Mouse (Mus musculus) limb, embryonic 12.5 days (tissue): ENCODE measurements around the gene Hilpda. TPM values are rescaled to one million over a fixed set of nuclear protein-coding genes. Genes with fewer than 3 reads are reported as not detected.
A peak's percentile ranks its signal among the peaks of the same experiment; 100 is the strongest.

Experiments
- ATAC-seq: fragments of 200-750 bp; cut with Nextera tagmentation; 2 replicates; pipeline ENCODE4 v1.8.0; 2017; ENCODE audit warnings: low read depth, moderate TSS enrichment; ENCODE audit not compliant: insufficient number of reproducible peaks, insufficient read depth, low FRiP score, low TSS enrichment
- H3K27ac ChIP-seq: fragments of 300-500 bp; sonication (generic); 2 replicates; pipeline ENCODE4 v1.5.1; 2016; ENCODE audit warnings: mild to moderate bottlenecking, moderate library complexity
- H3K27me3 ChIP-seq: fragments of 300-500 bp; sonication (generic); 2 replicates; pipeline ENCODE4 v1.6.1; 2016; ENCODE audit warnings: mild to moderate bottlenecking, moderate library complexity
- H3K36me3 ChIP-seq: fragments of 300-500 bp; sonication (generic); 2 replicates; pipeline ENCODE4 v1.6.1; 2016; ENCODE audit warnings: mild to moderate bottlenecking, moderate library complexity
- H3K4me1 ChIP-seq: fragments of 300-500 bp; sonication (generic); replicated peaks from 2 replicates; pipeline ENCODE4 v1.6.1; 2016
- H3K4me2 ChIP-seq: fragments of 300-500 bp; sonication (generic); 2 replicates; pipeline ENCODE4 v1.6.1; 2016; ENCODE audit warnings: mild to moderate bottlenecking, moderate library complexity
- H3K4me3 ChIP-seq: fragments of 300-500 bp; sonication (generic); replicated peaks from 2 replicates; pipeline ENCODE4 v1.5.1; 2016; ENCODE audit warnings: mild to moderate bottlenecking
- H3K9ac ChIP-seq: fragments of 300-500 bp; sonication (generic); replicated peaks from 2 replicates; pipeline ENCODE4 v1.6.1; 2016; ENCODE audit warnings: mild to moderate bottlenecking, moderate library complexity
- H3K9me3 ChIP-seq: fragments of 300-500 bp; sonication (generic); 2 replicates; pipeline ENCODE4 v1.6.1; 2016; ENCODE audit warnings: mild to moderate bottlenecking, moderate library complexity
- WGBS: fragments of 180-500 bp; shearing (Covaris S2); methylation state at CpG from one replicate; pipeline ENCODE4 v1.1.7; 2016; 5-methylcytosine and 5-hydroxymethylcytosine counted together
- polyA plus RNA-seq: library from polyadenylated mRNA; unstranded; fragments of >200 nt; fragmentation: Nextera tagmentation; extraction: Ambion mirVana; gene quantifications from 2 replicates; pipeline ENCODE4 v1.2.1, GENCODE M21; 2016

Hilpda gene
- 41.5 and 48.4 TPM in 2 replicates for polyA plus RNA-seq

DNA sequence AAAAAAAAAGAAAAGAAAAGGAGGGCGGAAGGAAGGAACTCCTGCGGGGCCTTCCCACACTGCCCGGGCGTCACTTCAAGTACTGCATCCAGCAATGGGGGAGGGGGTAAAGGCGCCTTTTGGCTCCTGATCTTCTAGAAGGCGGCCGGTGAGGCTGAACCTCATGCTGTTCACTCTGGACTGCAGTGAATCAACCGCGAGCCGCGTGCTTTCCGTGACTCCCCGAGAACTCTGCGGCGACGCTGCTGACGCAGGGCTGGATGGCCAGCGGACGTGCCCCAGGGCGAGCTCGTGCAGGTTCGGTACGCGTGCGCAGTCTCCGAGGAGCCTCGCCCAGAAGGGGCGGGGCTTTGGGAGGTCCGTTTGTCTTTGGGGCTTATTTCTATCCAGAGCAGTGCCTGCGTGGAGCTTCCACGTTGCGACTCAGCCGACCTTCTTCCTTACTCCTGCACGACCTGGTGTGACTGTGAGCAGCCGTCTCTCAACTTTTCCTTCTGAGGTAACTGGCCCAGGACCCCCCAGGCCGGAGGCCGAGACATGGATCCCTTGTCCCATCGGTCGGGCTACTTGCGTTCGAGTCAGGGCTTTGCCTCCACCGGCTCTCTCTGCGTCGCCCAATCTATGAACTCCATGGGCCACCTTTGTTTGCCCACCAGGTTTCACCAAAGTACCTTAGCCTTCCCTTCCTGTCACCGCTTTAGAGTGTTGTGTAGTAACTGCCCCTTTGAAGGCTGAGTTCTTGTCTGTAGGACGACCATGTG, at the start of gene Hilpda:
Gene Hilpda (plus strand): TSS at position 177 of the 761 bp plus-strand sequence.
- peak; percentile 95 for ATAC-seq
- Histone ChIP-seq H3K4me3 (peak within 1 kb of the TSS; percentile 65), H3K9me3 (no peaks in the 10 kb centered on the region), H3K27ac (peak within 1 kb of the TSS; percentile 62), H3K36me3 (peaks cover 19% of the 10 kb centered on the region), H3K4me1 (peaks cover 14% of the 10 kb centered on the region), H3K9ac (peak within 1 kb of the TSS; percentile 75), H3K4me2 (peak within 1 kb of the TSS; percentile 63), H3K27me3 (no peaks in the 10 kb centered on the region)
- under 1% methylated on average over 46 of the region's 46 CpGs for WGBS

DNA sequence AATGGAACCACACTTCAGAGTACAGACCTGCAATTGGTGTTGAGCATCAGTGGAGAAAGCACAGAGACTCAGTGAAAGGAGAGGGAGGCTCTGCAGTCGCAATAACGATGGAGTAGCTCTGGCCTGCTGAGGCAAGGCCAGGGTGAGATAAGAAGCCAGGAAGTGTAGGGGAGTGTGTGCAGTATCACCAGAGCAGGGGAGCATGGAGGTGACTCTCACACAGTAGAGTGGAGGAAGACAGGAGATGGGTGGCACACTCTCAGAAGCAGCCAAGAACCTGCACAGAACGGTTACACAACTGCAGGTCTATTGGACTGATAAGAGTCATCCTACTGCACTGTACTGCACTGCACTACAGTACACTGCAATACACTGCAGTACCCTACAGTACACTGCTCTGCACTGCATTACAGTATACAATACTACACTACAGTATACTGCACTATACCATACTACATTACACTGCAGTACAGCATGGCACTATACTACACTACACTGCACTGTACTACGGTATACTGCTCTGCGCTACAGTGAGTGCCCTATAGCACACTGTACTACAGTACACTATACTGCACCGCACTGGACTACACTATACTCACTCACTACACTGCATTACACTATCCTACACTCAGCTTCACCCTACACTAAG, 42.9 kb upstream of the Hilpda start:
- peak; percentile 48; the same call in 1 of the 2 replicates for ATAC-seq
- 83% methylated on average over 6 of the region's 6 CpGs for WGBS
- no peaks in the 10 kb centered on the region for H3K27me3 ChIP-seq
- H3K4me1 ChIP-seq: no peaks in the 10 kb centered on the region
- no peak overlapping the region for H3K9ac ChIP-seq
- H3K4me3 ChIP-seq: no peak overlapping the region
- H3K27ac ChIP-seq: no peak overlapping the region
- H3K4me2 ChIP-seq: no peak overlapping the region
- no peaks in the 10 kb centered on the region for H3K36me3 ChIP-seq
- H3K9me3 ChIP-seq: no peaks in the 10 kb centered on the region

DNA sequence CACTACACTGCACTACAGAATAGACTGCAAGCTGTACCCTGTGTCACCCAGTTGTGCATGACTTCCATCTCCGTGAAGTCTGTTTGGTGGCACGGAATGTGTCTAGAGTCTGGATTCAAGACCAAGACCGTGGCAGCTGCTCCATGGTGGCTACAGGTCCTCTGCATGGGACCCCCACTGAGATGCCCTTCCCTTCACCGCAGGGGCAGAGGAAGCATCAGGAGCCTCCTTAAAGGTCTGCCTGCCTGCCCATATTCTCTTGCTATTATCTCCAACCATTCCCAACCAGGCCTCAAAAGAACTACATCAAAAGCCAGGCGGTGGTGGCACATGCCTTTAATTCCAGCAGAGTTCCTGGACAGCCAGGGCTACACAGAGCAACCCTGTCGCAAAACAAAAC, 41.9 kb upstream of the Hilpda start:
- Histone ChIP-seq H3K9ac (no peak overlapping the region), H3K36me3 (no peaks in the 10 kb centered on the region), H3K4me2 (no peak overlapping the region), H3K27me3 (no peaks in the 10 kb centered on the region), H3K4me1 (no peaks in the 10 kb centered on the region), H3K9me3 (no peaks in the 10 kb centered on the region), H3K27ac (no peak overlapping the region), H3K4me3 (no peak overlapping the region)
- 70% methylated on average over 6 of the region's 6 CpGs for WGBS
- no peak for ATAC-seq

DNA sequence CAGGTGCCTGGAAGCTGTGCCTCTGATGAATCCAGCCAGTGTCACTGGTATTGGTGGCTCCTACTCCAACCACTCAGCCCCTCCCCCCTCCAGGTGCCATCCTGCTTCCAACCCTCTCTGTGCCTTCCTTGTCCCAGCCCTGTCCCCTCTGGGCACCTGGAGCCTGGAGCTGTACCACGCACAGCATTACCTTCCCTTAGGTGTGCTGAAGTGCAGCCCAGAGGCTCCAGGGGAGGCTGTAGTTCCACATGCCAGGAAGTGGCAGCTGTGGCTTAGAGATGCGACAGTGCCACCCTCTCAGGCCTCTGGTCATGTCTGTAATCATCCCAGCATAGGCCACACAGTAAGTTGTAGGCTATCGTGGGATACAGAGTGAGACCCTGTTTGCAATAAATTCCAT, 40.5 kb upstream of the Hilpda start:
- Histone ChIP-seq H3K27me3 (no peaks in the 10 kb centered on the region), H3K36me3 (no peaks in the 10 kb centered on the region), H3K9ac (no peak overlapping the region), H3K4me1 (no peaks in the 10 kb centered on the region), H3K9me3 (no peaks in the 10 kb centered on the region), H3K27ac (no peak overlapping the region), H3K4me2 (no peak overlapping the region), H3K4me3 (no peak overlapping the region)
- WGBS: 70% methylated on average over 3 of the region's 3 CpGs
- no peak for ATAC-seq

DNA sequence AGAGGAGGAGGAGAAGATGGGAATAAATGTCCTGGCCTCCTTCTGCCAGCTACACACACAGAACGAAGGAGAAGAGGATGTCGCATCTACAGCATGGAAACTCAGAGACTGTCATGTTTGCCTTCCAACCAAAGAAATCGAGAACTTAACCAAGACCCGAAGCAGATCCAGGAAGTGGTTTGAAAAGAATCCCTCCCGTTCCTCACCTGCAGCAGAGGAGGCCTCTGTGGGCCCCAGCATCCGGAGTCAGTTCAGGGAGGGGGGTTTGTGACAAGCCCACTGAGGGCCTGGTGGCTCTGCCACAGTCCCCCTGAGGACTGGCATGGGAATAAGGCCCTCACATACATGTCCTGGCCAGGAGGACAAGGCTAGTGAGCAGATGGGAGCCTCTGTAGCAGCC, 40.0 kb upstream of the Hilpda start:
- 77% methylated on average over 6 of the region's 6 CpGs for WGBS

DNA sequence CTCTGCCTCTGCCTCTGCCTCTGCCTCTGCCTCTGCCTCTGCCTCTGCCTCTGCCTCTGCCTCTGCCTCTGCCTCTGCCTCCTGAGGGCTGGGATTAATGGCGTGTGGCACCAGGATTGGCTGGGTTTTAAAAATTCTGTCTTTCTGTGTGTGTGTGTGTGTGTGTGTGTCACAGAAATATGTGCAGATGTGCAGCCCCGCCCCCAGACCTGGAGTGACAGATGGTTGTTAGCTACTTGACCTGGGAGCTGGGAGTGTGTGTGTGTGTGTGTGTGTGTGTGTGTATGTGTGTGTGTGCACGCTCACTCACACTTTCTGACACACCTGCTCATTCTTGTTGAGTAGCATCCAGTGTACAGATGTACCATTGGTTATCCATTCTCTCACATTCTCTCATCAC, 38.6 kb upstream of the Hilpda start:
- ATAC-seq: no peak
- WGBS: 58% methylated on average over 3 of the region's 3 CpGs
- Histone ChIP-seq H3K9me3 (no peaks in the 10 kb centered on the region), H3K4me2 (no peak overlapping the region), H3K36me3 (no peaks in the 10 kb centered on the region), H3K4me3 (no peak overlapping the region), H3K4me1 (no peaks in the 10 kb centered on the region), H3K27me3 (no peaks in the 10 kb centered on the region), H3K9ac (no peak overlapping the region), H3K27ac (no peak overlapping the region)

More for the DNA sequence above, 40.0 kb upstream of the Hilpda start:
- Histone ChIP-seq H3K4me2 (no peak overlapping the region), H3K4me1 (no peaks in the 10 kb centered on the region), H3K9ac (no peak overlapping the region), H3K4me3 (no peak overlapping the region), H3K36me3 (no peaks in the 10 kb centered on the region), H3K27me3 (no peaks in the 10 kb centered on the region), H3K27ac (no peak overlapping the region), H3K9me3 (no peaks in the 10 kb centered on the region)
- no peak for ATAC-seq

DNA sequence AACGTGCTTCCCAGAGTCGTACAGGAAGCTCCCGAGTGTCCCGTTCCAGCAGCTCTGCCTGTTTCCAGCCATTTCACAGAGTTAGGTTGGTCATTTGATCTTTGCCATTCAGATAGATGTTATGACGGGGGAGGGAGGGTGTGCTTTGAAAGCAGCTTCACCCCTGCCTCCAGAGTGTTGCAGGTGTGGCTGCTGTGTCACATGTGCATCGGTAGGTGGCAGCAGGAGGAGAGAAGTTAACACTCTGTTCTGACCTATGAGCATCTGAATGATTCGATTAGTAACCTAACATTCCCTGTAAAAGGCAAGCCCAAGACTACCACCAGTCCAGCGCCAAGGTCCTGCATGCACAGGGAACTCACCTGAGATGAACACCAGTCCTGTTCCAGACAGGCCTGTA, 38.0 kb upstream of the Hilpda start:
- Histone ChIP-seq H3K4me2 (no peak overlapping the region), H3K27me3 (no peaks in the 10 kb centered on the region), H3K4me3 (no peak overlapping the region), H3K27ac (no peak overlapping the region), H3K9ac (no peak overlapping the region), H3K36me3 (no peaks in the 10 kb centered on the region), H3K9me3 (no peaks in the 10 kb centered on the region), H3K4me1 (no peaks in the 10 kb centered on the region)
- ATAC-seq: no peak
- WGBS: 45% methylated on average over 8 of the region's 8 CpGs

DNA sequence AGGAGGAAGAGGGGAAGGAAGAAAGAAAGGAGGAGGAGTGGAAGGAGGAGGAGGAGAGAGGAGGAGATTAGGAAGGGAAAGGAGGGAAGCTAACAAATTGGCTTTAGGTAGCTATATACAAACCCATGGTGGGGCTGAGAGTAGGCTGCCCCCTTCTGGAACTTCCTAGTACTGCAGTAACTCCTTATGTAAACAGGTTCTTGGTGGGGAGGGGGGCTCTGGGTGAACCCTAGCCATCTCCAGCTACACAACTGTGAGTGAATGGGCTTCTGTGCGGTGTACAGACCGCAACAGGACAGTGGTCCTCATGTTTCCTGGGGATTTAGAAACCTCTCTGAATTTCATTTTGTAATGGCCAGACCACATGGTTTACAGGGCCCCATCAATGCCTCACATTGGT, 31.5 kb upstream of the Hilpda start:
- Histone ChIP-seq H3K4me3 (no peak overlapping the region), H3K36me3 (no peaks in the 10 kb centered on the region), H3K4me2 (no peak overlapping the region), H3K27me3 (no peaks in the 10 kb centered on the region), H3K4me1 (no peaks in the 10 kb centered on the region), H3K9me3 (no peaks in the 10 kb centered on the region), H3K9ac (no peak overlapping the region), H3K27ac (no peak overlapping the region)
- WGBS: 37% methylated on average over 2 of the region's 2 CpGs
- ATAC-seq: no peak

DNA sequence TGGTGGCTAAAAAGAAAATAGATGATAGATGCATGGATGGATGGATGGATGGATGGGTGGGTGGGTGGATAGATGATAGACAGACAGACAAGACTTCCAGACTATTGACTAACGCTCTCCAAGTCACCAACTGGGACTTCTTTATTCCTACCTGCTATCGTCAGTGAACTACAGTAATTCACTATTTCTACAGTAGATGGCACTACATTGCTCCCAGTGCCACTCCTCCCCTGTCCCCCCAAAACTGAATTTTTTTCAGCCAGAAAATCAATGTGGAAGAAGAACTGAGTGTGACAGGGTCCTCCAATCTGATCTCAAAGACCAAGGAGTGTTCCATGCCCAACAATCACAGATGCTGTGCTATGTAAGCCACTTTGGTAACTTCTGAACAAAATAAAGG, 30.6 kb upstream of the Hilpda start:
- WGBS: 63% methylated on average over 2 of the region's 2 CpGs
- no peak overlapping the region for H3K4me2 ChIP-seq
- no peaks in the 10 kb centered on the region for H3K36me3 ChIP-seq
- H3K4me1 ChIP-seq: no peaks in the 10 kb centered on the region
- no peaks in the 10 kb centered on the region for H3K9me3 ChIP-seq
- H3K27me3 ChIP-seq: no peaks in the 10 kb centered on the region
- ATAC-seq: no peak
- H3K4me3 ChIP-seq: no peak overlapping the region
- no peak overlapping the region for H3K27ac ChIP-seq
- H3K9ac ChIP-seq: no peak overlapping the region

DNA sequence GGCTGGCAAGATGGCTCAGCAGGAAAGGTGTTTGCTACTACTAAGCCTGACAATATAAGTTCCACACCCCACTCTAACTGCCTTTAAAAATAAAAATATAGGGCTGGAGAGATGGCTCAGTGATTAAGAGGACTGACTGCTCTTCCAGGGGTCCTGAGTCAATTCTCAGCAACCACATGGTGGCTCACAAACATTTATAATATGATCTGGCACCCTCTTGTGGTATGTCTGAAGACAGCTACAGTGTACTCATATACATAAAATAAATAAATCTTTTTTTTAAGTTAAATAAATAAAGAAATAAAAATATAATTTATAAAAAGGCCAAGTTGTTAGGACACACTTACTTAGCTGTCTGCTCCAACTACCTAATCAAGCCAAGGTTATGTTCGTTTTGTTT, 30.0 kb upstream of the Hilpda start:
- H3K4me2 ChIP-seq: no peak overlapping the region
- H3K36me3 ChIP-seq: no peaks in the 10 kb centered on the region

DNA sequence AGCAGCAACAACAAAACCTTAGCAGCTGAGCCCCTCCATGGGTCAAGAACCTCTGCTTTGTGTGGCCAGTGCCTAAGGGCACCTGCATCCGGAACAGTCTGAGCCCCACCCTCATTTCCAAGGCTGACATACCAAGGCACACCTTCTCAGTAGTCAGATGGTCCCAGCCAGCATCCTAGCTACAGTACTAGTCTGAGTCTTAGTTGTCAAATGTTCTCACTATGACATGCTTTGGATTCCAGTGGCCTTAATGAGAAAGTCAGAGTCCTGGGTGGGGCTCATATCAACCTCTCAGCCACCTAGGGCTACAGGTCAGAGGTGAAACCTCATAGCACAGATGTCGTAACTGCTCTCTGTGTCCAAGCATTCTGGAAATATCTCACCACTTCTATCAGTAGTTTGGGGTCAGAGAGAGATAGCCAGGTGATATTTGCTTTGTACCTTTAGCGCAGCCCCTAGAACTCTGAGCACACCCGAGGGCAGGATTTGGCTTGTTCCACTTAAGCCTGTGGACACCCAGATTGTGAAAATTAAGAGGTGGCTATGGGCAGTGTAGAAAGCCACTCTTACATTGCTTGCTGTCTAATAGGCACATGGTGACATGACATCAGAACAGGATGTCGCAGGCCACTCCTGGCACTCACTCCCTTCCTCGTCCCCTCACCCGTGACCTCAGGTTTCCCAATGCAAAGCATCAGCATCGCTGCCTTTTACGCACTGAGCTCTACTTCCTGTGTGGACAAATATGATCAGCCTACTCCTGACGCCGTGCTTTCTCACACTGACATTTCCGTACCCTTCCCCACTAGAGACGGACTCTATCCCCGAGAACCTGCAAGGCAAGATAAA, 26.8 kb upstream of the Hilpda start:
- ATAC-seq: no peak
- Histone ChIP-seq H3K27me3 (no peaks in the 10 kb centered on the region), H3K4me1 (no peaks in the 10 kb centered on the region), H3K27ac (no peak overlapping the region), H3K36me3 (no peaks in the 10 kb centered on the region), H3K9me3 (no peaks in the 10 kb centered on the region), H3K4me2 (no peak overlapping the region), H3K9ac (no peak overlapping the region), H3K4me3 (no peak overlapping the region)
- WGBS: 75% methylated on average over 14 of the region's 14 CpGs

More for the DNA sequence above, 30.0 kb upstream of the Hilpda start:
- Histone ChIP-seq H3K27me3 (no peaks in the 10 kb centered on the region), H3K4me1 (no peaks in the 10 kb centered on the region), H3K27ac (no peak overlapping the region), H3K9ac (no peak overlapping the region), H3K9me3 (no peaks in the 10 kb centered on the region), H3K4me3 (no peak overlapping the region)
- ATAC-seq: no peak
- 56% methylated on average over 1 of the region's 1 CpGs for WGBS
